Mouse (Mus musculus): ENCODE data around the gene Lpin2. TPM values are rescaled to one million over a fixed set of nuclear protein-coding genes. Genes with fewer than 3 reads are reported as not detected.

Gene Lpin2
- 31.2 TPM for polyA plus RNA-seq (2014; fragmentation: Illumina TruSeq; extraction: RNeasy Lipid Tissue Mini Kit (QIAGEN cat#74804); ENCODE audit: low read depth, low replicate concordance)

DNA sequence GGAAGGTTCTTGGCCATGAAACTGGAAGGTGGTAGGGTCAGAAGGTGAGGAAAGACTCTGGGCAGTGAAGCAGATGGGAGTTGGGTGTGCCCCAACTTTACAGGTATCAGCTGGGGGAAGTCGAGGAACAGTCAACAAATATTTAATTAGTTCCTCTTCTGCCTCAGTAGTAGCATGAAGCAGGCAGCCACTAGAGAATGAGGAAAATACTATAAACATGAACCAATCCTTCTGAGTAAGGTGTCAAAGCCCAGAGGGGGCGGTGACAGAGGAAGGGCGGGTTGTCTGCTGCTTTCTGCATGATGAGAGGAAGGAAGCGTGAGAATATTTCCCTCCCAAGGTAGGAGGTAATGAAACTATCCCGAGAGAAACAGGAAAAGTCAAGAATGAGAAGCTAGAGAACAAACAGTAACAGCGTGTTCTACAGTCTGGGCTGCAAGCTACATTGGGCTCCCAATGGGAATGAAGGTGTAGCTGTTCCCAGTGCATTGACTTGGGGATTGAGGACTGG is at the start of gene Lpin2:
TSS of gene Lpin2 (plus strand) at position 350 of the 511 bp plus-strand sequence.

Other genes starting within 250 kb of the Lpin2 start
- gene Myom1, start 179.9 kb upstream of the Lpin2 start, polyA plus RNA-seq (2014; fragmentation: Illumina TruSeq; extraction: RNeasy Lipid Tissue Mini Kit (QIAGEN cat#74804); ENCODE audit: low read depth, low replicate concordance): 4.3 TPM
- gene Myl12a, start 179.7 kb upstream of the Lpin2 start, polyA plus RNA-seq (2014; fragmentation: Illumina TruSeq; extraction: RNeasy Lipid Tissue Mini Kit (QIAGEN cat#74804); ENCODE audit: low read depth, low replicate concordance): 29.9 TPM
- gene Emilin2, start 129.4 kb downstream of the Lpin2 start, polyA plus RNA-seq (2014; fragmentation: Illumina TruSeq; extraction: RNeasy Lipid Tissue Mini Kit (QIAGEN cat#74804); ENCODE audit: low read depth, low replicate concordance): 9.2 TPM

All from testis, adult 10 weeks (tissue).